Mouse (Mus musculus): Measurements from ENCODE around the gene Tnnc2.

Tnnc2 gene

DNA sequence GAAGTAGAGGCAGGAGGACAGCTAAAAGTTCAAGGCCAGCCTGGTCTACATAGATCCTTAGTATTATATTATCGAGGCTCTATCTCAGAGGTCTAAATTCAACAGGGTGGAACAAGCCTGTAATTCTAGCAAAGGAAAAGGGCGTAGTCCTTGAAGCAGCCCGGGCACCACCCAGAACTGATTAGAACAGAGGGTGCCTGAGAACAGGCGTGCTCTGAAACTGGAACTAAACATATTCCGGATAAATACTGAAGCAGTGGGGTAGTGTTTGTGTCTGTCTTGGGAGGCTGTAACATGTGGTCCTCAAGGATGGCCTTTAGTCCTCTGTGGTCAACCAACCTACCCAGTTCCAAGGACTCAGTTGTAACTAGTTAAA is 5.8 kb downstream of the Tnnc2 start:
- Histone ChIP-seq H3K4me3 (replicated peaks; ENCODE audit: low read length) (no peak overlapping the region), H3K36me3 (ENCODE audit: insufficient read depth, low read length) (peaks cover 43% of the 10 kb centered on the region), H3K9me3 (ENCODE audit: low read length) (no peaks in the 10 kb centered on the region), H3K27me3 (ENCODE audit: insufficient read depth, low read length) (peaks cover 36% of the 10 kb centered on the region), H3K4me1 (replicated peaks; ENCODE audit: low read depth, low read length) (peaks cover 57% of the 10 kb centered on the region)
- TF ChIP-seq CTCF (conservative IDR thresholded peaks at IDR 0.05; ENCODE audit: low read length) (no peak), POU5F1 (IDR thresholded peaks at IDR 0.05; ENCODE audit: borderline replicate concordance, low read length) (no peak), NANOG (IDR thresholded peaks at IDR 0.05; ENCODE audit: borderline replicate concordance, low read length) (no peak)

DNA sequence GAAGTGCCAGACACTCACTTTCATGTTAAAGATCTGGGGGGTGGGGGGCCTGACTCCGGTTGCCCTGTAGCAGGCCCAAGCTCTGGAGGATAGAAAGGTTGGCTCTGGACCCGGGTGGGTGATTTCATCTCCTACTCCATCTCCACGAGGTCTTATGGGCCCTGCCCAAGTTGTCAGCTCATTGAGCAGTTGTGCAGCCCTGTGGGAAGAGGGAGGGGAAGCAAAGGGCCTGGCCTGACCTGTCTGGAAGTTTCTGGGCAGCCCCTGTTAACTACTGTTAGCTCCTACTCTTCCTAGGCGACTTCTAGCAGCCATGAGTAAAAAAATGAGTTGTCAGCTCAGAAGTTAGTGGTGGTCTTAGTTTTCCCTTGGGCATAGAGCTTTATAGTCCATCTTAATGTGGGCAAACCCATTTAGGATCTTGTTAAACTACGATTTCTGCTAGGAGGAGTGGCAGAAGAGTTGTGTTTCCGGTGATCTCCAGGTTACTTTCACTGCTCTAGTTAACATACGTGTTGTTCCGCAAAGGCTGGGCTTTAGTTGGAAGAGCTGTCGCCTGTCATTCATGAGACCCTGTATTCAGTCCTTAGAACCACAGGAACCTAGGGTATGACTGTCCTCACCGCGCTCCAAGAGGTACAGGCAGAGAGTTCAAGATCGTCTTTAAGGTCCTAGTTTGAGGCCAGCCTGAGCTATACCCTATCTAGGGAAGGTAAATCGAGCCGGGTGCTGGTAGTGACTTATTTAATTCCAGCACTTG is 6.4 kb downstream of the Tnnc2 start:
- Histone ChIP-seq H3K9me3 (ENCODE audit: low read length) (no peaks in the 10 kb centered on the region), H3K4me1 (replicated peaks; ENCODE audit: low read depth, low read length) (peaks cover 58% of the 10 kb centered on the region), H3K4me3 (replicated peaks; ENCODE audit: low read length) (no peak overlapping the region), H3K27me3 (ENCODE audit: insufficient read depth, low read length) (peaks cover 30% of the 10 kb centered on the region), H3K36me3 (ENCODE audit: insufficient read depth, low read length) (peaks cover 44% of the 10 kb centered on the region)
- TF ChIP-seq POU5F1 (IDR thresholded peaks at IDR 0.05; ENCODE audit: borderline replicate concordance, low read length): no peak
- no peak for TF ChIP-seq CTCF (conservative IDR thresholded peaks at IDR 0.05; ENCODE audit: low read length)
- TF ChIP-seq NANOG (IDR thresholded peaks at IDR 0.05; ENCODE audit: borderline replicate concordance, low read length): no peak

DNA sequence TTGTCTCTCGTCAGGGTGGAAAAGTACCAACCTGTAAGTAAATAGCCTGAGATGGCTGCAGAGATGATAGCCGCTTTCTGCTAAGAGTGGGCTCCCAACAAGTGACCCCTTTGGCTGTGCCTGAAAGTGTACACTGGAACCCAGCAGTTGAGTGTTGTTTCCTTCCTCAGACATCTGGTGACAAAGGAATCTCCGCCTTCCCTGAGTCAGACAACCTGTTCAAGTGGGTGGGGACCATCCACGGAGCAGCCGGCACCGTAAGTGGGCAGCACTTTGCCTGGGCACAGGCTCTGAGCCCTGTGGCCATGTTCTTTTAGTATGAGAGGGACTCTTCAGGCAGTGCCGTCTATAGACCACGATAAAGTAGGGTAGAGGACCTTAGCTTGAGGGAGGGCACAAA is 8.6 kb downstream of the Tnnc2 start:
- Histone ChIP-seq H3K27me3 (ENCODE audit: insufficient read depth, low read length) (peaks cover 7% of the 10 kb centered on the region), H3K4me3 (replicated peaks; ENCODE audit: low read length) (peak overlapping the region; percentile 100), H3K9me3 (ENCODE audit: low read length) (no peaks in the 10 kb centered on the region), H3K4me1 (replicated peaks; ENCODE audit: low read depth, low read length) (peaks cover 62% of the 10 kb centered on the region), H3K36me3 (ENCODE audit: insufficient read depth, low read length) (peaks cover 67% of the 10 kb centered on the region)
- TF ChIP-seq POU5F1 (IDR thresholded peaks at IDR 0.05; ENCODE audit: borderline replicate concordance, low read length) (no peak), CTCF (conservative IDR thresholded peaks at IDR 0.05; ENCODE audit: low read length) (no peak), NANOG (IDR thresholded peaks at IDR 0.05; ENCODE audit: borderline replicate concordance, low read length) (no peak)

DNA sequence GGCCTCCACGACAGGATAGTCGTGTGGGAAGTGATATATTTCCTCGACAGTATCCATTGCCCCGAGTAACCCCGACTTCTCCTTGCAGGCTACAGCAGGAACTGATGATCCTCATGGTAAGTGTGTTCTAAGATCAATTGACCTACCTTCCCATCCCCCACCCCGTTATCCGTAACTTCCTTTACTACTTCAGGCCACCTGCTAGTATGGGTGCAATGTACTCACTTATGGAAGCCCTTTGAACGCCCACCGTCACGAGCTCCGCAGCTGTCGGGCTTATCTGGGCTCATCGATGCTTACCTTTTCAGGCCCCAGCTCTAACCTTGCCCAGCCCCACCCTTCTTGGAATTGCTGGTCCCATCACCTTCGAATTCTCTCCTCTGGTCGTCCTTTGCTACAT is 9.5 kb downstream of the Tnnc2 start:
- peaks cover 70% of the 10 kb centered on the region for H3K4me1 ChIP-seq (replicated peaks; ENCODE audit: low read depth, low read length)
- no peak for TF ChIP-seq NANOG (IDR thresholded peaks at IDR 0.05; ENCODE audit: borderline replicate concordance, low read length)
- TF ChIP-seq POU5F1 (IDR thresholded peaks at IDR 0.05; ENCODE audit: borderline replicate concordance, low read length): no peak
- no peak for TF ChIP-seq CTCF (conservative IDR thresholded peaks at IDR 0.05; ENCODE audit: low read length)
- no peaks in the 10 kb centered on the region for H3K9me3 ChIP-seq (ENCODE audit: low read length)
- peak overlapping the region; percentile 100 for H3K4me3 ChIP-seq (replicated peaks; ENCODE audit: low read length)
- peaks cover 75% of the 10 kb centered on the region for H3K36me3 ChIP-seq (ENCODE audit: insufficient read depth, low read length)
- H3K27me3 ChIP-seq (ENCODE audit: insufficient read depth, low read length): no peaks in the 10 kb centered on the region

DNA sequence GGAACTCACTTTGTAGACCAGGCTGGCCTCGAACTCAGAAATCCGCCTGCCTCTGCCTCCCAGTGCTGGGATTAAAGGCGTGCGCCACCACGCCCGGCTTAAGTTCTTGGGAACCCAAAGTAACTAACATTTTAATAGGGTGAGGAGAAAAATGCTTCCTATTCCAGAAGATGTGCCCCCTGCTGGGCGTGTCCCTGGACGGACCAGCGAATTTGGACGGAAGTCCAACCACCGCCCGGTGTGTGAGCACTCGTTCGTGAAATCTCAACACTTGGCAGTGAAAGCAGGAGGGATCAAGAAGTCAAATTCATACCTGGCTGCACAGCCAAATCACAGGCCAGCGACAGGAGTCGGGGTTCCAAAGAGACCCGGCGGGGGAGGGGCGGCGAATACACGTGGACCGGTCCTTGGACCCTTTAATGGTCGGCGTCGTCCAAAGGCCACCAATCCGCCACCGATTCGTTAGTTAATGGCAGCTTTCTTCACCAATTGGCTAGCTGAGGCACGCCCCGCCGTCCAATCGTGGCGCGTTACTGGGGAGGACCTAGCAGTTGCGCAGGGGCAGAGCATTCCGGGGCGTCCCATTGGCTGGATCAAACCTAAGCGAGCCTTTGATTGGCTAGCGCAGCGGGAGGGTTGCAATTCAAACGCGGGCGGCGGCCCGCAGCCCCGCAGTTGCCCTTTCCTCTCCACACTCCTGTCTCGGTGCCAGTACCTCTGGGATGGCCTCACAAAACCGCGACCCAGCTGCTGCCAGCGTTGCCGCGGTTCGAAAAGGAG is 10.3 kb downstream of the Tnnc2 start, which contains the start of gene Ube2c:
TSS of gene Ube2c (plus strand) at position 641 of the 780 bp plus-strand sequence.
- TF ChIP-seq POU5F1 (IDR thresholded peaks at IDR 0.05; ENCODE audit: borderline replicate concordance, low read length) (no peak), CTCF (conservative IDR thresholded peaks at IDR 0.05; ENCODE audit: low read length) (no peak), NANOG (IDR thresholded peaks at IDR 0.05; ENCODE audit: borderline replicate concordance, low read length) (no peak)
- Histone ChIP-seq H3K27me3 (ENCODE audit: insufficient read depth, low read length) (no peaks in the 10 kb centered on the region), H3K4me1 (replicated peaks; ENCODE audit: low read depth, low read length) (peaks cover 77% of the 10 kb centered on the region), H3K4me3 (replicated peaks; ENCODE audit: low read length) (peak within 1 kb of the TSS; percentile 100), H3K36me3 (ENCODE audit: insufficient read depth, low read length) (peaks cover 83% of the 10 kb centered on the region), H3K9me3 (ENCODE audit: low read length) (no peaks in the 10 kb centered on the region)

DNA sequence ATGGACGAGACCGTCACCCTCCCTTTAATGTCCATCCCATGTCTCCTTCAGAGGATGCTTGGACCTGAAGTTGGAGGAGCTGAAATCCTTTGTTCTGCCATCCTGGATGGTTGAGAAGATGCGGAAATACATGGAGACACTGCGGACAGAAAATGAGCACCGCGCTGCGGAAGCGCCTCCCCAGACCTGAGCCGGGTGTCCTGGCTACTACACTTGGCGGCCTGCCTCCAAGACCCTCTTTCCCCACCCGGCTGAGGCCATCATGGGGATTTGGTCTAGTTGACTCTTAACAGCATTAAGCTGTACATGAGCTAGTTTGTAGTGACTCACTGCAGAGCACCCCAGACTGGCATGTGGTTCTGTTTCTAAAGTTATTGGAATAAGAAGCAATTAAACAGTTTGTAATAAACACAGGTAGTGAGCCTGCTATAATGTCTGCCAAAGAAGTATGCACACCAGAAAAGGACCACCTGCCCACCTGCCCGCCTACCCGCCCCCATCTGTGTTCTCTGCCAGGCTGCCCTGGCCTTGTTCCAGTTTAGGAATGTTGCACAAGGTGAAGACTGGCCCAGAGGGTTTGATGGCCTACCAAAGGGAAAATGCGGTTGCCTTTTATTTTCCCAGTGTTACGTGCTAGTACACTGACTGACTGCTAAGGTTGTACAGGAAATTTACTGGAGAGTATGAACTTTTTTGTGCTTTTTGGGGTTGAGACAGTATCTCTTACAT is 11.8 kb downstream of the Tnnc2 start:
- Histone ChIP-seq H3K4me1 (replicated peaks; ENCODE audit: low read depth, low read length) (peaks cover 75% of the 10 kb centered on the region), H3K9me3 (ENCODE audit: low read length) (no peaks in the 10 kb centered on the region), H3K36me3 (ENCODE audit: insufficient read depth, low read length) (peaks cover 80% of the 10 kb centered on the region), H3K4me3 (replicated peaks; ENCODE audit: low read length) (peak overlapping the region; percentile 100), H3K27me3 (ENCODE audit: insufficient read depth, low read length) (no peaks in the 10 kb centered on the region)
- TF ChIP-seq NANOG (IDR thresholded peaks at IDR 0.05; ENCODE audit: borderline replicate concordance, low read length): no peak
- no peak for TF ChIP-seq CTCF (conservative IDR thresholded peaks at IDR 0.05; ENCODE audit: low read length)
- no peak for TF ChIP-seq POU5F1 (IDR thresholded peaks at IDR 0.05; ENCODE audit: borderline replicate concordance, low read length)

DNA sequence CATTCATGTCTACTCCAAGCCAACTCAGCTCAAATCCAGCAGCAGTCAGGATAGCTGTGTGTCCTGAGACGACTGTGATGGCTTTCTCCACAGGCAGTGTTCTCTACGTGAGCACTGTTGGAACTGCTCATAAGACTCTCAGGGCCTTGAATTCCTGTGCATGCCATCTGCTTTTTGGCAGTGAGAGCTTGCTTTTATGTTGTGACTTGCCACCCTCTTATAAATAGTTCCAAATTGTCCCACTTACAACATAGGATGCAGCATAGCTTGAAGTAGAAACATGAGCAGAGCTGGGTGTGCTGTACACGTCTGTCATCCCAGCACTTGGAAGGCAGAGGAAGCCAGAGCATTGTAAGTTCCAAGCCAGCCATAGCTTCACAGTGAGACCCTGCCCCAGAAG is 13.9 kb downstream of the Tnnc2 start:
- H3K27me3 ChIP-seq (ENCODE audit: insufficient read depth, low read length): no peaks in the 10 kb centered on the region
- no peaks in the 10 kb centered on the region for H3K9me3 ChIP-seq (ENCODE audit: low read length)
- TF ChIP-seq CTCF (conservative IDR thresholded peaks at IDR 0.05; ENCODE audit: low read length) (no peak), NANOG (IDR thresholded peaks at IDR 0.05; ENCODE audit: borderline replicate concordance, low read length) (no peak), POU5F1 (IDR thresholded peaks at IDR 0.05; ENCODE audit: borderline replicate concordance, low read length) (no peak)
- no peak overlapping the region for H3K4me3 ChIP-seq (replicated peaks; ENCODE audit: low read length)
- H3K4me1 ChIP-seq (replicated peaks; ENCODE audit: low read depth, low read length): peaks cover 75% of the 10 kb centered on the region
- peaks cover 80% of the 10 kb centered on the region for H3K36me3 ChIP-seq (ENCODE audit: insufficient read depth, low read length)

DNA sequence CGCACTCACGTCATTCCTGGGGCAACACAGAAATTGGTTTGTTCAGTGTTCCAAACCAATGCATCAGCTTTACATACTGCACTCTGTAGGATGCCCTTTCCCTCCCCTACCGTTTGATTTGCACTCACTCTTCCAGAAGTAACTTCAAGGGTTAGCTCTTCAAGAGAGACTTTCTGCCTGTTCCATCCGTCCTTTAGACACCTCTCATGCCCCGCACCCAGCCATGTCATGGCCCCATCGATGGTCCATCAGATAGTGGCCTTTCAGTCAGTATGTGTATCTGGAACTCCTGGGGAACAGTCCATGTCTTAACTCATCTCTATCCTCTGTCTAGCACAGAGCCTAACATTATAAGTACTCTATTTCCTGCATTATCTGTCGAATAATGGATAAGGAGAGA is 17.2 kb downstream of the Tnnc2 start:
- no peaks in the 10 kb centered on the region for H3K9me3 ChIP-seq (ENCODE audit: low read length)
- TF ChIP-seq NANOG (IDR thresholded peaks at IDR 0.05; ENCODE audit: borderline replicate concordance, low read length): no peak
- TF ChIP-seq POU5F1 (IDR thresholded peaks at IDR 0.05; ENCODE audit: borderline replicate concordance, low read length): no peak
- H3K4me3 ChIP-seq (replicated peaks; ENCODE audit: low read length): no peak overlapping the region
- peaks cover 79% of the 10 kb centered on the region for H3K4me1 ChIP-seq (replicated peaks; ENCODE audit: low read depth, low read length)
- peaks cover 96% of the 10 kb centered on the region for H3K36me3 ChIP-seq (ENCODE audit: insufficient read depth, low read length)
- H3K27me3 ChIP-seq (ENCODE audit: insufficient read depth, low read length): no peaks in the 10 kb centered on the region
